Mouse (Mus musculus) kidney, embryonic 16.5 days (tissue): ENCODE measurements around the gene Gm4027. TPM values are rescaled to one million over a fixed set of nuclear protein-coding genes. Genes with fewer than 3 reads are reported as not detected.
"Not testable (repeated sequence)": the region's sequence is repeated elsewhere in the genome, so short reads cannot be mapped to it uniquely, and the experiment has no call there.

Experiments
- ATAC-seq: fragments of 200-750 bp; cut with Nextera tagmentation; 2 replicates; pipeline ENCODE4 v1.8.0; 2017; ENCODE audit warnings: moderate TSS enrichment; ENCODE audit not compliant: low FRiP score, low TSS enrichment
- H3K27ac ChIP-seq: fragments of 300-500 bp; sonication (generic); 2 replicates; pipeline ENCODE4 v1.5.1; 2014; ENCODE audit warnings: low read length
- H3K27me3 ChIP-seq: fragments of 300-500 bp; sonication (generic); 2 replicates; pipeline ENCODE4 v1.6.1; 2014; ENCODE audit warnings: low read length, control low read depth, mixed read lengths; ENCODE audit not compliant: insufficient read depth
- H3K36me3 ChIP-seq: fragments of 300-500 bp; sonication (generic); 2 replicates; pipeline ENCODE4 v1.6.1; 2014; ENCODE audit warnings: low read length, control low read depth, mixed read lengths; ENCODE audit not compliant: insufficient read depth
- H3K4me1 ChIP-seq: fragments of 300-500 bp; sonication (generic); 2 replicates; pipeline ENCODE4 v1.6.1; 2014; ENCODE audit warnings: low read length, control low read depth, mixed read lengths; ENCODE audit not compliant: insufficient read depth
- H3K4me2 ChIP-seq: fragments of 300-500 bp; sonication (generic); replicated peaks from 2 replicates; pipeline ENCODE4 v1.6.1; 2014; ENCODE audit warnings: low read depth, low read length
- H3K4me3 ChIP-seq: fragments of 300-500 bp; sonication (generic); 2 replicates; pipeline ENCODE4 v1.5.1; 2014; ENCODE audit warnings: mild to moderate bottlenecking, low read length
- H3K9ac ChIP-seq: fragments of 300-500 bp; sonication (generic); replicated peaks from 2 replicates; pipeline ENCODE4 v1.6.1; 2014; ENCODE audit warnings: low read length
- H3K9me3 ChIP-seq: fragments of 300-500 bp; sonication (generic); 2 replicates; pipeline ENCODE4 v1.6.1; 2016; ENCODE audit warnings: low read length, control low read depth
- WGBS: fragments of 180-500 bp; shearing (Covaris S2); extraction: QIAGEN DNeasy Blood & Tissue Kit; methylation state at CpG from one replicate; pipeline ENCODE4 v1.1.7; 2014; 5-methylcytosine and 5-hydroxymethylcytosine counted together
- polyA plus RNA-seq: library from polyadenylated mRNA; unstranded; fragments of >200 nt; fragmentation: Nextera tagmentation; extraction: Ambion mirVana; gene quantifications from 2 replicates; pipeline ENCODE4 v1.2.1, GENCODE M21; 2015

Gm4027 gene
- polyA plus RNA-seq, result not detected in 2 replicates

- not testable (repeated sequence) for H3K9me3 ChIP-seq, ATAC-seq
Measured at GRCm38 (mm10) chr12:87618569-87618968, at the start of gene Gm4027. Gene Gm4027, plus strand, starts transcription at chr12:87618869.

GRCm38 (mm10) chr12:87601388-87601787, 17.3 kb upstream of the Gm4027 start:
- H3K4me3 ChIP-seq, H3K4me1 ChIP-seq, H3K27ac ChIP-seq, ATAC-seq, H3K9ac ChIP-seq, H3K9me3 ChIP-seq, H3K4me2 ChIP-seq, H3K27me3 ChIP-seq, H3K36me3 ChIP-seq: not testable (repeated sequence)
- WGBS, result 0% methylated on average over 2 of the region's 2 CpGs

More at GRCm38 (mm10) chr12:87618569-87618968, at the start of gene Gm4027:
- not testable (repeated sequence) for H3K4me1 ChIP-seq, H3K27me3 ChIP-seq, H3K4me2 ChIP-seq, H3K27ac ChIP-seq, H3K36me3 ChIP-seq, H3K9ac ChIP-seq, H3K4me3 ChIP-seq
- 85% methylated on average over 6 of the region's 7 CpGs for WGBS

GRCm38 (mm10) chr12:87602388-87602787, 16.3 kb upstream of the Gm4027 start, which contains the start of gene Oog1:
Gene Oog1, plus strand, starts transcription at chr12:87602688.
- H3K4me3 ChIP-seq, H3K36me3 ChIP-seq, H3K27ac ChIP-seq, H3K27me3 ChIP-seq, H3K9ac ChIP-seq, H3K4me1 ChIP-seq, H3K9me3 ChIP-seq, ATAC-seq, H3K4me2 ChIP-seq: not testable (repeated sequence)
- WGBS, result 38% methylated on average over 1 of the region's 2 CpGs

- not testable (repeated sequence) for H3K4me1 ChIP-seq, H3K27ac ChIP-seq, H3K27me3 ChIP-seq, ATAC-seq, H3K4me2 ChIP-seq, H3K4me3 ChIP-seq, H3K9me3 ChIP-seq, H3K36me3 ChIP-seq, H3K9ac ChIP-seq
- 90% methylated on average over 1 of the region's 2 CpGs for WGBS
Measured at GRCm38 (mm10) chr12:87644520-87644919, 25.9 kb downstream of the Gm4027 start, which contains the start of gene Gm16381. Gene Gm16381, minus strand, starts transcription at chr12:87644620.

GRCm38 (mm10) chr12:87652916-87653703, 34.4 kb downstream of the Gm4027 start:
- not testable (repeated sequence) for H3K4me3 ChIP-seq, H3K9me3 ChIP-seq, H3K27ac ChIP-seq, H3K36me3 ChIP-seq, H3K9ac ChIP-seq, H3K27me3 ChIP-seq, H3K4me2 ChIP-seq, H3K4me1 ChIP-seq, ATAC-seq
- WGBS, result 68% methylated on average over 2 of the region's 4 CpGs

Other genes starting within 250 kb of the Gm4027 start
- gene Sptlc2, start 230.5 kb upstream of the Gm4027 start, polyA plus RNA-seq, result 84.9 and 86.9 TPM in 2 replicates
- gene Slirp, start 175.0 kb upstream of the Gm4027 start, polyA plus RNA-seq, result 252 and 265 TPM in 2 replicates
- 59.8 and 63.9 TPM in 2 replicates for gene Alkbh1, start 174.9 kb upstream of the Gm4027 start, polyA plus RNA-seq
- gene Snw1, start 146.6 kb upstream of the Gm4027 start, polyA plus RNA-seq, result 136 and 142 TPM in 2 replicates
- gene Gm5788, start 124.1 kb upstream of the Gm4027 start, polyA plus RNA-seq, result not detected in 2 replicates
- gene Gm8300, start 104.6 kb upstream of the Gm4027 start, polyA plus RNA-seq, result not detected in 2 replicates
- gene Oog1, start 16.2 kb upstream of the Gm4027 start, polyA plus RNA-seq, result not detected in 2 replicates
- gene Gm16381, start 25.8 kb downstream of the Gm4027 start, polyA plus RNA-seq, result not detected in 2 replicates
- gene Gm21319, start 156.9 kb downstream of the Gm4027 start, polyA plus RNA-seq, result not detected in 2 replicates
- gene Gm21936, start 176.6 kb downstream of the Gm4027 start, polyA plus RNA-seq, result not detected in 2 replicates
- not detected in 2 replicates for gene BB287469, start 197.7 kb downstream of the Gm4027 start, polyA plus RNA-seq
- not detected in 2 replicates for gene Gm2001, start 223.5 kb downstream of the Gm4027 start, polyA plus RNA-seq